Mouse (Mus musculus) liver, postnatal 0 days (tissue): ENCODE results near the gene Adck2.

Source experiments
- CTCF ChIP-seq: sonication (generic); IDR thresholded peaks from 2 replicates; pipeline ENCODE4 v1.5.1; 2016; ENCODE audit warnings: antibody characterized with exemption, low read depth
- EP300 ChIP-seq: IDR thresholded peaks from 2 replicates; pipeline ENCODE4 v1.6.1; 2016; ENCODE audit warnings: antibody characterized with exemption, low read depth, mild to moderate bottlenecking

- TF ChIP-seq CTCF (no peak), EP300 (no peak)
Observed at GRCm38 (mm10) chr6:39580558-39580957, 6.9 kb downstream of the Adck2 start.
